Mouse (Mus musculus) lung, postnatal 0 days (tissue): ENCODE results near the gene Gpalpp1. TPM values are rescaled to one million over a fixed set of nuclear protein-coding genes. Genes with fewer than 3 reads are reported as not detected.

Source experiments
- ATAC-seq: fragments of 200-750 bp; cut with Nextera tagmentation; 2 replicates; pipeline ENCODE4 v1.8.0; 2017; ENCODE audit warnings: moderate library complexity
- DNase-seq: peaks from one replicate; pipeline ENCODE4 v3.0.0-alpha.2; 2016; ENCODE audit warnings: low spot score
- H3K27ac ChIP-seq: fragments of 300-500 bp; sonication (generic); 2 replicates; pipeline ENCODE4 v1.5.1; 2014; ENCODE audit warnings: antibody characterized with exemption, mild to moderate bottlenecking, low read length, mixed read lengths
- H3K27me3 ChIP-seq: fragments of 300-500 bp; sonication (generic); replicated peaks from 2 replicates; pipeline ENCODE4 v1.6.1; 2014; ENCODE audit warnings: low read length, mixed read lengths; ENCODE audit not compliant: insufficient read depth
- H3K36me3 ChIP-seq: fragments of 300-500 bp; sonication (generic); 2 replicates; pipeline ENCODE4 v1.6.1; 2014; ENCODE audit warnings: low read length, mixed read lengths; ENCODE audit not compliant: insufficient read depth
- H3K4me1 ChIP-seq: fragments of 300-500 bp; sonication (generic); 2 replicates; pipeline ENCODE4 v1.6.1; 2014; ENCODE audit warnings: antibody characterized with exemption, low read depth, low read length, mixed read lengths; ENCODE audit not compliant: insufficient read depth
- H3K4me2 ChIP-seq: fragments of 300-500 bp; sonication (generic); replicated peaks from 2 replicates; pipeline ENCODE4 v1.6.1; 2014; ENCODE audit warnings: low read depth, mild to moderate bottlenecking, low read length, moderate library complexity, mixed read lengths
- H3K4me3 ChIP-seq: fragments of 300-500 bp; sonication (generic); 2 replicates; pipeline ENCODE4 v1.5.1; 2014; ENCODE audit warnings: low read depth, low read length
- H3K9ac ChIP-seq: fragments of 300-500 bp; sonication (generic); replicated peaks from 2 replicates; pipeline ENCODE4 v1.6.1; 2014; ENCODE audit warnings: low read depth, mild to moderate bottlenecking
- H3K9me3 ChIP-seq: fragments of 300-500 bp; sonication (generic); 2 replicates; pipeline ENCODE4 v1.6.1; 2016; ENCODE audit warnings: low read length, mixed read lengths
- CTCF ChIP-seq: IDR thresholded peaks from 2 replicates; pipeline ENCODE4 v1.5.1; 2016; ENCODE audit warnings: antibody characterized with exemption, mild to moderate bottlenecking
- EP300 ChIP-seq: IDR thresholded peaks from 2 replicates; pipeline ENCODE4 v1.6.1; 2016; ENCODE audit warnings: antibody characterized with exemption, mild to moderate bottlenecking, control low read depth
- WGBS: fragments of 180-500 bp; shearing (Covaris S2); extraction: QIAGEN DNeasy Blood & Tissue Kit; methylation state at CpG from one replicate; pipeline ENCODE4 v1.1.7; 2014; 5-methylcytosine and 5-hydroxymethylcytosine counted together
- polyA plus RNA-seq: library from polyadenylated mRNA; unstranded; fragments of >200 nt; fragmentation: Nextera tagmentation; extraction: Ambion mirVana; gene quantifications from 2 replicates; pipeline ENCODE4 v1.2.1, GENCODE M21; 2015

Gpalpp1 gene
- polyA plus RNA-seq, 1 experiment from 2014 or later, result 7.0 TPM

- H3K36me3 ChIP-seq, result no peaks in the 10 kb centered on the region
- no peak overlapping the region for H3K27ac ChIP-seq
- no peak overlapping the region for H3K4me2 ChIP-seq
- DNase-seq (no peak), ATAC-seq (no peak)
- H3K9me3 ChIP-seq, result no peaks in the 10 kb centered on the region
- TF ChIP-seq EP300 (no peak), CTCF (no peak)
- no peaks in the 10 kb centered on the region for H3K27me3 ChIP-seq
- 68% methylated on average over 3 of the region's 3 CpGs for WGBS
- H3K4me1 ChIP-seq, result no peaks in the 10 kb centered on the region
- no peak overlapping the region for H3K4me3 ChIP-seq
- no peak overlapping the region for H3K9ac ChIP-seq
These were observed 66.4 kb downstream of the Gpalpp1 start for GRCm38 (mm10) chr14:76044164-76044557.

GRCm38 (mm10) chr14:76043251-76044163 is 67.1 kb downstream of the Gpalpp1 start:
- 78% methylated on average over 14 of the region's 14 CpGs for WGBS
- Histone ChIP-seq H3K27me3 (no peaks in the 10 kb centered on the region), H3K4me1 (no peaks in the 10 kb centered on the region), H3K9ac (no peak overlapping the region), H3K36me3 (no peaks in the 10 kb centered on the region), H3K4me2 (no peak overlapping the region), H3K27ac (no peak overlapping the region), H3K4me3 (no peak overlapping the region), H3K9me3 (no peaks in the 10 kb centered on the region)
- DNase-seq (no peak), ATAC-seq (no peak)
- no peak for TF ChIP-seq CTCF
- TF ChIP-seq EP300, result no peak

Other genes starting within 250 kb of the Gpalpp1 start
- gene Kctd4, start 155.8 kb downstream of the Gpalpp1 start, polyA plus RNA-seq, result 0.21 and 0.24 TPM in 2 replicates
- 21.4 and 21.7 TPM in 2 replicates for gene Gtf2f2, start 99.9 kb downstream of the Gpalpp1 start, polyA plus RNA-seq
- 6.1 and 6.5 TPM in 2 replicates for gene Nufip1, start 131 bp upstream of the Gpalpp1 start, polyA plus RNA-seq